Mouse (Mus musculus) intestine, embryonic 15.5 days (tissue): ENCODE measurements around the gene Alpk1. TPM values are rescaled to one million over a fixed set of nuclear protein-coding genes. Genes with fewer than 3 reads are reported as not detected.
"Not testable (repeated sequence)": the region's sequence is repeated elsewhere in the genome, so short reads cannot be mapped to it uniquely, and the experiment has no call there.

Experiments
- ATAC-seq: fragments of 200-750 bp; cut with Nextera tagmentation; 2 replicates; pipeline ENCODE4 v1.8.0; 2017; ENCODE audit warnings: moderate TSS enrichment, moderate library complexity
- H3K27ac ChIP-seq: fragments of 300-500 bp; sonication (generic); 2 replicates; pipeline ENCODE4 v1.5.1; 2015; ENCODE audit warnings: mild to moderate bottlenecking, inconsistent platforms
- H3K27me3 ChIP-seq: fragments of 300-500 bp; sonication (generic); replicated peaks from 2 replicates; pipeline ENCODE4 v1.6.1; 2015; ENCODE audit warnings: inconsistent platforms
- H3K36me3 ChIP-seq: fragments of 300-500 bp; sonication (generic); 2 replicates; pipeline ENCODE4 v1.6.1; 2015; ENCODE audit warnings: inconsistent platforms
- H3K4me1 ChIP-seq: fragments of 300-500 bp; sonication (generic); replicated peaks from 2 replicates; pipeline ENCODE4 v1.6.1; 2015; ENCODE audit warnings: inconsistent platforms
- H3K4me2 ChIP-seq: fragments of 300-500 bp; sonication (generic); replicated peaks from 2 replicates; pipeline ENCODE4 v1.6.1; 2015; ENCODE audit warnings: mild to moderate bottlenecking, inconsistent platforms
- H3K4me3 ChIP-seq: fragments of 300-500 bp; sonication (generic); replicated peaks from 2 replicates; pipeline ENCODE4 v1.5.1; 2015; ENCODE audit warnings: inconsistent platforms
- H3K9ac ChIP-seq: fragments of 300-500 bp; sonication (generic); 2 replicates; pipeline ENCODE4 v1.6.1; 2015; ENCODE audit warnings: inconsistent platforms
- H3K9me3 ChIP-seq: fragments of 300-500 bp; sonication (generic); 2 replicates; pipeline ENCODE4 v1.6.1; 2016; ENCODE audit warnings: inconsistent platforms
- WGBS: fragments of 180-500 bp; shearing (Covaris S2); methylation state at CpG from one replicate; pipeline ENCODE4 v1.1.7; 2015; 5-methylcytosine and 5-hydroxymethylcytosine counted together
- polyA plus RNA-seq: library from polyadenylated mRNA; unstranded; fragments of >200 nt; fragmentation: Nextera tagmentation; extraction: Ambion mirVana; gene quantifications from 2 replicates; pipeline ENCODE4 v1.2.1, GENCODE M21; 2015

Gene Alpk1
- polyA plus RNA-seq, 1 experiment from 2014 or later: 2.1 TPM

- 15% methylated on average over 8 of the region's 8 CpGs for WGBS
- no peaks in the 10 kb centered on the region for H3K4me1 ChIP-seq
- 0 out of 2 replicates have a peak overlapping the region, but pooled peaks have one; percentile 72 for H3K9ac ChIP-seq
- H3K27me3 ChIP-seq: no peaks in the 10 kb centered on the region
- H3K4me2 ChIP-seq: peak overlapping the region; percentile 95
- no peaks in the 10 kb centered on the region for H3K9me3 ChIP-seq
- peak; percentile 70 for ATAC-seq
- H3K4me3 ChIP-seq: peak overlapping the region; percentile 65
- no peaks in the 10 kb centered on the region for H3K36me3 ChIP-seq
- H3K27ac ChIP-seq: peak overlapping the region; percentile 86
Observed at GRCm38 (mm10) chr3:127788919-127789318, 8.6 kb upstream of the Alpk1 start.

DNA sequence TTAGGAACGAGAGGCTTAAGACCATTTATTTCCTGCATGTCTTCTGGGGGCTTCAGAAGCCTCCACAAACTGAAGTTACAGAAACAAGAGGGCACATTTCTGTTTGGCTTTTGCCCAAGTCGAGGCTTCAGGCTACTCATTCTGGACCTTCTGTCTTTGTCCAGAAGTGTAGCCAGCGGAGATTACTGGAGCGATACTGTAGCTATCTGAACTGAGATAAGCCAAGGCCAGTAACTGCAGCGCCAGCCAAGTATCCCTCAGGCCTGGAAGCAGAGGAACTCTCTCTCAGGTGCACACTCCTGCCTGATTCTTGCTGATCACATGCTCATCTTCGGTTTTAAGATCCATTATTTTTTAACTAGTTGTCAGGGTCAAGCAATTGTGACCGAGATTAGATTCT, 7.7 kb upstream of the Alpk1 start:
- Histone ChIP-seq H3K36me3 (no peaks in the 10 kb centered on the region), H3K4me3 (no peak overlapping the region), H3K27ac (no peak overlapping the region), H3K27me3 (no peaks in the 10 kb centered on the region), H3K9me3 (no peaks in the 10 kb centered on the region), H3K9ac (no peak overlapping the region), H3K4me2 (peak overlapping the region; percentile 29), H3K4me1 (no peaks in the 10 kb centered on the region)
- no peak for ATAC-seq
- WGBS: 42% methylated on average over 7 of the region's 7 CpGs

DNA sequence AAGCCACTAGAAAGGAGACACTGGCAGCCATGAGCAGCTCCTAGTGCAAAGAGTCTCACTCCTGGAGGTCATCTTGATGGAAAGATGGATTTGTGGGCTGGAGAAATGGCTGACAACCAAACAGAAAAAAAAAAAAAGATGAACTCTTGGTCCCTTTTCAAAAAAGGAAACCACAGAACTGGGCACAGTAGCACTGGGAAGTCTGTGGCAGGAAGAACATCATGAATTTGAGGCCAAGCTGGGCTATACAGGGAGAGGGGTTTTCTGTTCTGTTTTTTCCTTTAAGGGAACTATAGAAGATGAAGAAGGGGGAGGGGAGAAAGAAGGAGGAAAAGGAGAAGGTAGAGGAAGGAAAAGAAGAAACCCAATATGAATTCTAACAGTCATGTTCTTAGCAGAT, 6.7 kb upstream of the Alpk1 start:
- H3K36me3 ChIP-seq: no peaks in the 10 kb centered on the region
- H3K27ac ChIP-seq: no peak overlapping the region
- H3K9ac ChIP-seq: no peak overlapping the region
- H3K9me3 ChIP-seq: no peaks in the 10 kb centered on the region
- no peak for ATAC-seq
- H3K4me2 ChIP-seq: no peak overlapping the region
- H3K4me3 ChIP-seq: no peak overlapping the region
- H3K27me3 ChIP-seq: no peaks in the 10 kb centered on the region
- H3K4me1 ChIP-seq: no peaks in the 10 kb centered on the region

DNA sequence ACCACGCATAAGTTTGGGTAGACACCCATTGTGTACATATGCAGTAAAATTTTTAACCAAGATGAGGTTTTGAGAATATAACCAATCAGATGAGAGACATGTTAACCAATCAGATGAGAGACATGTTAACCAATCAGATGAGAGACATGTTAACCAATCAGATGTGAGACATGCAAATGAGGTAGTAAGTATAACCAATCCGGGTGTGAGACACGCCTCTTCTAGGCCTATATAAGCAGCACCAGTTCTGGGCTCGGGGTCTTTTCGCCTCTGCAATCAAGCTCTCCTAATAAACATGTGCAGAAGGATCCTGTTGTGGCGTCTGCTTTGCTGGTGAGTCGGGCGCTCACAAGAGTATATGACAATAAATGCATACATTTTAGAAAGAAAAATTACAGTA, 3.4 kb upstream of the Alpk1 start:
- H3K36me3 ChIP-seq: not testable (repeated sequence)
- 90% methylated on average over 8 of the region's 8 CpGs for WGBS

GRCm38 (mm10) chr3:127782921-127783320, 2.6 kb upstream of the Alpk1 start:
- Histone ChIP-seq H3K36me3 (no peaks in the 10 kb centered on the region), H3K9ac (no peak overlapping the region), H3K4me1 (no peaks in the 10 kb centered on the region), H3K9me3 (no peaks in the 10 kb centered on the region), H3K27me3 (no peaks in the 10 kb centered on the region), H3K4me2 (no peak overlapping the region), H3K4me3 (no peak overlapping the region), H3K27ac (no peak overlapping the region)
- 59% methylated on average over 6 of the region's 6 CpGs for WGBS
- ATAC-seq: no peak

More for the DNA sequence above, 3.4 kb upstream of the Alpk1 start:
- H3K9me3 ChIP-seq, ATAC-seq, H3K4me1 ChIP-seq, H3K27ac ChIP-seq, H3K4me2 ChIP-seq, H3K9ac ChIP-seq, H3K4me3 ChIP-seq, H3K27me3 ChIP-seq: not testable (repeated sequence)

DNA sequence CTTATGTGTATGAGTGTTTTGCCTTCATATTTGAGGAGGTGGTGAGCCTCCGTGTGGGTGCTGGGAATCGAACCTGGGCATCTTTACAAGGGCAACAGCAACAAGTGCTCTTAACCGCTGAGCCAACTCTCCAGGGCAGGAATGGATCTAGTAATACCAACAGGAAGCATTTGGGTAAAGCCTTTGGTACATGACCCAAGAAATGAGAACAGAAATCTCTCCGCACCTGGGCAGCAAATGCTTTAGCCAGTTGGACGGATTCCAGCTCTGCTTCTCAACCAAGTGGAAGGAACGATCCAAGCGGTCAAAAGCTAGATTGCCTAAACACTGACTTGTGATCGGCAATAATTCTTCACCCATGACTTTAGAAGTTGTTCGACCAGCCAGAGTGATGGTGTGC, 594 bp upstream of the Alpk1 start:
- H3K9me3 ChIP-seq: no peaks in the 10 kb centered on the region
- H3K27ac ChIP-seq: no peak overlapping the region
- H3K27me3 ChIP-seq: no peaks in the 10 kb centered on the region
- no peaks in the 10 kb centered on the region for H3K36me3 ChIP-seq
- H3K9ac ChIP-seq: no peak overlapping the region
- H3K4me3 ChIP-seq: no peak overlapping the region
- H3K4me2 ChIP-seq: no peak overlapping the region
- 89% methylated on average over 9 of the region's 9 CpGs for WGBS
- H3K4me1 ChIP-seq: no peaks in the 10 kb centered on the region
- no peak for ATAC-seq

- H3K4me2 ChIP-seq: no peak overlapping the region
- H3K9ac ChIP-seq: no peak overlapping the region
- no peaks in the 10 kb centered on the region for H3K27me3 ChIP-seq
- no peak overlapping the region for H3K4me3 ChIP-seq
- H3K36me3 ChIP-seq: no peaks in the 10 kb centered on the region
- H3K4me1 ChIP-seq: no peaks in the 10 kb centered on the region
- H3K9me3 ChIP-seq: no peaks in the 10 kb centered on the region
- 78% methylated on average over 11 of the region's 11 CpGs for WGBS
- no peak overlapping the region for H3K27ac ChIP-seq
- ATAC-seq: no peak
Observed at GRCm38 (mm10) chr3:127769146-127769545, 11.2 kb downstream of the Alpk1 start.

DNA sequence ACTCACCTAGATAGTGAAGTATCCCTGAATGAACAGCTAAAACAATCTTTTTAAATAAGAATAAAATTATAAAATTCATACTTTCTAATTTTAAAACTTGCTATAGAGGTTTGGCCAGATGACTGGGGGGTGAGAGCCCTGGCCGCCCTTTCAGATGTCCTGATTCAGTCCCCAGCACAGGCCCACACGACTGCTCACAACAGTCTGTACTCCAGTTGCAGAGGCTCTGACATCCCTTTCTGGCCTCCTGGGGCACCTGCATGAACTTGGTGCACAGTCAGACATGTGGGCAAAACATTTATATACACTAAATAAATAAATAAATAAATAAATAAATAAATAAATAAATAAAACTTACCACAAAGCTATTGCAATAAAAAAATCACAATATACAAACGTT, 14.4 kb downstream of the Alpk1 start:
- H3K9ac ChIP-seq: no peak overlapping the region
- H3K27ac ChIP-seq: no peak overlapping the region
- no peak overlapping the region for H3K4me3 ChIP-seq
- no peaks in the 10 kb centered on the region for H3K9me3 ChIP-seq
- ATAC-seq: no peak
- H3K36me3 ChIP-seq: no peaks in the 10 kb centered on the region
- WGBS: 64% methylated on average over 3 of the region's 3 CpGs
- no peaks in the 10 kb centered on the region for H3K27me3 ChIP-seq
- H3K4me1 ChIP-seq: no peaks in the 10 kb centered on the region
- H3K4me2 ChIP-seq: no peak overlapping the region

DNA sequence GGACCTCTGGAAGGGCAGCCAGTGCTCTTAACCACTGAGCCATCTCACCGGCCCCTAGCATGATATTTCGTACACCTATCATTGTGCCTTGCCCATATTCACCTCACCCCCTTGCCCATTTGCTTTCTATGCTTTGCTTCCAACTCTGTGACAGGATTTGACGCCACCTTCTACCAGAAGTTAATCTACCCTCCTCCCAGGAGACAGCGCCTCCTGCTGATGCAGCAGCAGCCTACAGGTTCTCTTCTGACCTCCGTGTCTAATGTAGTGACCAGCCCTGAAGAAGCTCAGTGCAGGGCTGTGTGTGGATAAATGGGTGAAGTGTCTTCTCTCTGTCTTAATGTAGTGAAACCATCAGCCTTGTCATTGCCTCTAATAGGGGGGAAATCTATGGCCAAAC, 15.8 kb downstream of the Alpk1 start:
- Histone ChIP-seq H3K27me3 (no peaks in the 10 kb centered on the region; the same call in 1 of the 2 replicates), H3K4me3 (no peak overlapping the region), H3K9me3 (no peaks in the 10 kb centered on the region), H3K4me1 (no peaks in the 10 kb centered on the region), H3K36me3 (no peaks in the 10 kb centered on the region), H3K4me2 (no peak overlapping the region), H3K27ac (no peak overlapping the region), H3K9ac (no peak overlapping the region)
- WGBS: 71% methylated on average over 5 of the region's 5 CpGs
- ATAC-seq: no peak

GRCm38 (mm10) chr3:127763076-127763612, 17.2 kb downstream of the Alpk1 start:
- 29% methylated on average over 7 of the region's 7 CpGs for WGBS
- ATAC-seq: 0 out of 2 replicates have a peak, but pooled peaks have one; percentile 47
- no peaks in the 10 kb centered on the region for H3K4me1 ChIP-seq
- H3K27ac ChIP-seq: no peak overlapping the region
- no peaks in the 10 kb centered on the region; the same call in none of the 2 replicates for H3K27me3 ChIP-seq
- H3K36me3 ChIP-seq: no peaks in the 10 kb centered on the region
- H3K9me3 ChIP-seq: no peaks in the 10 kb centered on the region
- H3K9ac ChIP-seq: no peak overlapping the region
- no peak overlapping the region for H3K4me3 ChIP-seq
- H3K4me2 ChIP-seq: no peak overlapping the region

DNA sequence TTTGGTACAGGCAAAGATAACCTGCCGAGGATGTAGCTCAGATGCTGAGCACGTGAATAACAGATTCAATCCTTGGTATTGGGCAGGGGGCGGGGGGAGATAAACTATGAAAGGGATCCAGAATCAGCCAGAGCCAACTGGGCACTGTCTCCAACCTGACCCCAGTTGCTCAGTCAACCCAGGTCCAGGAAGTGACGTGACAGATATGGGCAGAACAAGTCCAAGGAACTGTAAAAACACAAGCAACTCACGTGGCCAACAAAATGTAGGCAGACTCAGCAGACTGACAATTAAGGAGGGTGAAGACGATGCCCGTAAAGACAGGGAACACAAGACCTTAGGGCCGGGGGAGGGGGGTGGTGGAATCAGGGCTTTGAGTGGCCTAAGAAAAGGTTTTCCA, 17.9 kb downstream of the Alpk1 start:
- H3K9me3 ChIP-seq: no peaks in the 10 kb centered on the region
- no peaks in the 10 kb centered on the region for H3K4me1 ChIP-seq
- 64% methylated on average over 8 of the region's 8 CpGs for WGBS
- no peaks in the 10 kb centered on the region; the same call in none of the 2 replicates for H3K27me3 ChIP-seq
- H3K36me3 ChIP-seq: no peaks in the 10 kb centered on the region
- H3K27ac ChIP-seq: no peak overlapping the region
- H3K4me2 ChIP-seq: no peak overlapping the region
- H3K4me3 ChIP-seq: no peak overlapping the region
- ATAC-seq: no peak
- H3K9ac ChIP-seq: no peak overlapping the region

DNA sequence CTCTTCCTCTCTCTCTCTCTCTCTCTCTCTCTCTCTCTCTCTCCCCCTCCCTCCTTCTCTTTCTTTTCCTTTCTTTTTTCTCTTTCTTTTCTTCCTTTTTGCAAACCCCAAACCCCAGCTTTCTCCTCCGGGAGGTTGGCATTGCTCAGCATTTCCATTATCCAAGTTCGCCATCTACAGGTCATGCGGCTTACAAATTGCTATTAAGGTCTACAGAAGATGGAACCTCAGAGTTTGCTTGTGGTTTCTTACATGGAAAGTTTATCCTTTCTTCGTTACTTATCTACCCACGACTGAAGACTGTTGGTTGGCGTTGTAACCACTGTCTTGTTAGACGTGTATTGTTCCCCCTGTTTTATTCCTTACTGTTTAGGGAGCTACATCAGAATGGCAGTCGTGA, 21.1 kb downstream of the Alpk1 start:
- 18% methylated on average over 8 of the region's 8 CpGs for WGBS
- Histone ChIP-seq H3K4me3 (no peak overlapping the region), H3K36me3 (no peaks in the 10 kb centered on the region), H3K4me2 (no peak overlapping the region), H3K27me3 (no peaks in the 10 kb centered on the region; the same call in none of the 2 replicates), H3K9me3 (no peaks in the 10 kb centered on the region), H3K9ac (no peak overlapping the region), H3K27ac (no peak overlapping the region), H3K4me1 (no peaks in the 10 kb centered on the region)
- ATAC-seq: no peak

- Histone ChIP-seq H3K27me3 (no peaks in the 10 kb centered on the region; the same call in none of the 2 replicates), H3K4me1 (no peaks in the 10 kb centered on the region), H3K4me3 (no peak overlapping the region), H3K4me2 (no peak overlapping the region), H3K9me3 (no peaks in the 10 kb centered on the region), H3K27ac (no peak overlapping the region), H3K9ac (no peak overlapping the region), H3K36me3 (no peaks in the 10 kb centered on the region)
- no peak for ATAC-seq
- 61% methylated on average over 4 of the region's 4 CpGs for WGBS
Observed at GRCm38 (mm10) chr3:127758806-127759205, 21.5 kb downstream of the Alpk1 start.
